Mouse (Mus musculus) testis, adult 2 months (tissue): ENCODE data around the gene Acoxl.

Experiments
- CTCF ChIP-seq: fragments of 200-500 bp; IDR thresholded peaks from 2 replicates; pipeline ENCODE4 v1.5.1; 2012; ENCODE audit warnings: low read depth, mild to moderate bottlenecking, inconsistent platforms, low read length, moderate library complexity; ENCODE audit not compliant: control insufficient read depth, insufficient read depth, insufficient replicate concordance
- POLR2A ChIP-seq: fragments of 200-500 bp; IDR thresholded peaks from 2 replicates; pipeline ENCODE4 v1.6.1; 2012; ENCODE audit warnings: low read depth, mild to moderate bottlenecking, inconsistent platforms, low read length, moderate library complexity; ENCODE audit not compliant: control insufficient read depth

DNA sequence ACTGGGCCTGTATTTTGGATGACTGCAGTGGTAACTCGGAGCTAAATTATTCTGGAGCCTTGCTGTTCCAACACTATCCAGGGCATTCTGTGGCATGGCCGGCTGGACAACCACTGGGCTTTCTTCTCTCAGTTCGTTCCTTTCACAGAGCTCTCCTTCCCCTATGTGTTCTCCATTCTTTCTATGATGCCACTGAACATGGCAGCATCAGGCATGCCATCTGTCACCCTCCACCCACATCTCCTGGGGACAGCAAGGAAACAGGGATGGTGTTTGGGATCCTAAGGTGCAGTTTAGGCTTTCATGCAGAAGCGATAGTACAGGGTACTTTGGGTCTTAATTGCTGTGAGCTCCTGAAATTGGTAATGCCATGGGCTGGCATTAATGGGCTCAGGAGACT lies 71.1 kb downstream of the Acoxl start:
- TF ChIP-seq POLR2A (no peak), CTCF (no peak)
